Mouse (Mus musculus): Measurements from ENCODE around the gene C1rl.
"Not testable (repeated sequence)": the region's sequence is repeated elsewhere in the genome, so short reads cannot be mapped to it uniquely, and the experiment has no call there.

C1rl gene

DNA sequence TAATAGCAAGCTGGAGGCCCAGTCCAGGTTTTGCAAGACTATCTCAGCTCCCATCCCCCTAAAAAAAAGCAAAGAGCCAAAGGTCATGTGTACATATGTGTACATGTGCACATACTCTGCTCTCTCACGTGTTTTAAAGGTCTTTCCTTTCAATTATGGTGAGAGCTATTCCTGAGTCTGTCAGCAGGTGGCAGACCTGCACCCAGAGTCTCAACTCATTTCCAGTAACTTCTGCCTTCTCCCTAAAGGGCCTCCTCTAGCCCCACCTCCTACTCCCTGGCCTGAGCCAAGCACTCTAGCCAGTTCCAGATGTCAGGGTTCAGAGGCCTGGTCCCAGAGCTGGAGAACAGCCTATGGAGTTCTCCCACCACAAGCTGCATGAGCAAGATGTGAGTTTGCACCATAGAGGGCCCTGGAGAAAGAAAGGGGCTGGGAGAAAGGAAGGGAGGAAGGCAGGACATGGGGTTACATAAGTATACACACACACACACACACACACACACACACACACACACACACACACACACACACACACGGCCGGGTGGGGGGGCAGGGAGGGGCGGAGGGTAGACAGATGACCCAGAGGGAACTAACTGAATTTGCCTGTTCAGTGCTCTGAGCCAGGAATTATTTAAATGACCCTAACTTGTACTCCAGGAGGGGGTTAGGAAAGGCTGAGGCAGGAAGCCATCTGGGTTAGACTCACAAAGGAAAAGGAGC lies at the start of gene C1rl:
C1rl (plus strand) TSS at position 272 of the 720 bp plus-strand sequence.
- DNase-seq (ENCODE audit: low spot score) = peak; percentile 92

DNA sequence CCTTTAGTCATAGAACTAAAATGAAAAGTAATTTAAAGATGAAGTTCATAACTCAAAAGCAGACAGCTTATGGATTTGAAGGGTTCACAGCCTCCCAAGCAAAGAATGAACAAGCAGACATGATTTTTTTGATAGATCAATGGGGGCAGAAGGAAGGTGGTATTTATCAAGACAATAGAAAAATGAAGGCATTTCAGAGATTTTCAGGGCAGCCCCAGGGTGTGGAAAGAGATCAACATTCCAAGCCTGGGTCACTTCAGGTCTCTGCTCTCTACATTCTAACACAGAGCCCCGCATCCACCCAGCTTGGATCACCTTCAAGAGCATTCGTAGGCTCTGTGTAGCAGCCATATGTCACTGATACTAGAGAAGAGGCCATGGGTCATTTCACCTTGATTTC lies 49.6 kb upstream of the C1rl start:
- no peak for DNase-seq (ENCODE audit: low spot score)

DNA sequence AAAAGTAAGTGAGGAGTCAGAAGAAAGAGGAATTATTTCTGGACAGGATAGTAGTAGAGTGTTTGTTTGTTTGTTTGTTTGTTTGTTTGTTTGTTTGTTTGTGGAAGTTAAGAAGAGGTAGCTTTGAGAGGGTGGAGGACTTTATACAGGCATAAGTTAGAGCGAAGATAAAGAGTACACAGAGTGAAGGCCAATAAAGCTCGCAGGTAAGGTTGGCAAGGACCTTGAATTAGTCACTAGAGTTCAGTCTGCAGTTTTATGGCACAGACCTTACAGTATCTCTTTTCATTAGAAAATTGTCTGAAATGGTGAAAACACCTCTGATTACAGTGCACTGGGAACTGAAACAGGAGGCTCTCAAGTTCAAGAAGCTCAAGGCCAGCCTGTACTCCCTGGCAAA lies 46.9 kb upstream of the C1rl start:
- no peak for DNase-seq (ENCODE audit: low spot score)

DNA sequence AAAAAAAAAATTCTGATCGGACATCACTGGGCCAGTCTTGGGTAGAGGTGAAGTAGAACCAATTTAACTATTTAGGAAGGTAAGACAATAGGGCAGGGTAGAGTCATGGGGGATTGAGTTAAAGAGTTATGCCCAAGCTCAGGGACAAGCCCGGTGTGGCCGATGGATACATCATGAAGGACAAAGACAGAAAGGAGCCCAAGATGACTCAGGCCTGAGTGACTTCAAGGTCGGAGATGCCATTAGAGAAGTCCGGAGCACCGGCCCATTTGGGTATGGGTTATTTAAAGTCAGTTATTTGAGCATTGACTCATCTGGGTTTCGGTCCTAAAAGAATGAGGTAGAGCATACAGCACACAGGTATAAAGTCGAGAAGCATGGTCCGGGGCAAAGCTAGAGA lies 46.5 kb upstream of the C1rl start:
- DNase-seq (ENCODE audit: low spot score) = no peak

DNA sequence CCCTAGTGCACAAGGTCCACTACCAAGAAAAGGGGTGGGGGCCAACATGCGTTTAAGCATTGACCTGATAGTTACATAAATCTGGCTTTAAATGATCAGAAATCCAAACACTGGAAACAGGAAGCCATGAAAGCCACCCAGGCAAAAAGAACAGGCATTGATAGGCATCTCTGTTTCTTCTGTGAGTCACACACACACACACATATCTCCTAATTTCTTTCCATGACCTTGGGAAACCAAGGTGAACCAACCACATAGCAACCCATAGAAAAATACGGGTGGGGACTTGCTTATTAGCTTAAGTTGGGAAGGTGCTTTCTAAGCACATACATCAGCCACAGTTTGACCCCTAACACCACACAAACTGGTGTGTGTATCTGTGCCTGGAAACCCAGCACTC lies 45.6 kb upstream of the C1rl start:
- DNase-seq (ENCODE audit: low spot score) = no peak

DNA sequence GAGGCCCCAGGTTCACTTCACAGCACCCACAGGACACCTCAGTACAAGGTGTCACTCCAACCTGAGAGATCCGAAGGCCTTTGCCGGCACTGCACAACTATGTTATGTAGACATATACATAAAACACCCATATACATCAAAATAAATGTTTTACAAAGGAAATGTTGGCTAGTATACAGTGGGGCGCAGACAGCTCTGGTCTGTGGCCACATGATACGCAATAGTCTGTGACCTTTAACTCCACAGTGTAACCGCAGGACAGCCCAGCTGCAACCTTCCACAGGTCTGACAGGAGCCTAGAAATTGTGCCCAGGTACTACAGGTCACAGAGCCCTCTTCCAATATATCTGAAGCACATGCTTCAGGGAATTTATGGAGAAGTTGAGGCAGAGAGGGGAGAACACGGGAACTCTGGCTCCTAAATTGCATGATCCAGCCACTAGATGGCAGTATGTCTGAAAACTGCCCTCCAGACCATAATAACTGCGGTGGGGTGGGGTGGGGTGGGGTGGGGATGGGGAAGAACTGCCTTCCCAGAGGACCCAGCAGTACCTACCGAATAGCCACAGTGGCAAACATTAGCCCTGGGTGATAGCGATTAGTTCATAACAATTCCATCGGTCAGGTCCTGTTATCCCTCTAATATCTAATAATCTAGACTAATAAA lies 44.6 kb upstream of the C1rl start:
- peak; percentile 16 for DNase-seq (ENCODE audit: low spot score)

DNA sequence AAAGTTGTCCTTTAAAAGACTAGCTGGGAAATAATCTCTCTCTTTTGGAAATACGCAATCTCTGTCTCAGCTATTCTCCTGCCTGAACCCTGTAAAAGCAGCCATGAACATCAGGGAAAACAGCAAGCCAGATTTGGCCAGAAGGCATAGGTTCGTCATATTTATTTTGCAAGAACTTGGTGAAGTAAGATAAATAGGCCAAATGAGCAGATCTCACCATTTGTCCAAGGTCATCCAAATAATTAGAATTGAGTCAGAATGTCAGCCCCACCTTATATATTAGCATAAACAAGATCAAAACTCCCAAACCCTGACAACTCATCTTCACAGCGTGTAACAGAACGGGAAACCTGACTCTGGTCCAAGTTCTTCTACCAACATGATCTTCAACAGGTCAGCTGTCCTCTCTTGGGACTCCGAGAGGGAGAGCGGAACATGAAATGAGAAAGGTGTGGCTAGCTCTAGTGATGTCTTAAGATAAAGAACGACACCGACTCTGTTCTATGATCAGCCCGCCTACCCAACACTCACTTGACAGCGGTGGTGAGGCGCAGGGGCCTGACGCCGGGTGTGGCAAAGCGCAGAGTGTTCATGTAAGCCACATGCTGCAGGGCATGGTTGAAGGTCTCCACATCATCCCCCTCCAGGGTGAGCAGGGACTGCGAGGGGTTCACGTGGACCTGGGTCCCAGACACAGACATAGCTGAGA lies 43.8 kb upstream of the C1rl start:
- DNase-seq (ENCODE audit: low spot score) = no peak

DNA sequence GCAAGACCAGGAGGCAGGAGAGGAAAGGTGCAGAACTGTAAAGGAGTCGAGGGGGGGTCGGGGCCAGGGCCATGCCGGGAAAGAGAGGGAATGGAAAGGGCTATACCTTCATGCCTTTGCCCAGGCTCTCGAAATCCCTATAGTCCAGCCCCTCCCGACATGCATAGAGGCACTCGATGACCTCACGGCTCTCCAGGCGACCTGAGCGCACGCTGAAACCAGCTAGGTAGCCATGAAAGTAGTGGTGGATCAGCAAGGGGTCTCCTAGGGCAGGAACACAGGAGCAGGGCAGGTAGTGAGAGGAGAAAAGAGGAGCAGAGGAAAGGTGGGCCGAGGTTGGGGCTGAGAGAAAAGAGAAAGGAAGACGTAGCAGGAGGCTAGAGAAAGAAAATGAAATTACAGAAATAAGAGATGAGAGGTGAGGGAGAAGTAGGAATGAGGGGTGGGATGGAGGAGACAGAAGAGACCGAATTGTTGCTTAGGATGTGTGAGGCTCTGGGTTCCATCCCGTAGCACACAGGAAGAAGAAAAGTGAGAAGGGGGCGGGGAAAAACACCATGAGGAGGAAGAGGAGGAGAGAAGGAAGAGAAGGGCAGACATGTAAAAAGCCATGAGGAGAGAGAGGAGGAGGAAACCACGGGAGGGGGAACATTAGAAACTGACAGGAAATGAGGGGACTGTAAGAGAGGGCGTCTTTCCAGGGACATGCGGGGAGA lies 43.1 kb upstream of the C1rl start:
- no peak for DNase-seq (ENCODE audit: low spot score)

DNA sequence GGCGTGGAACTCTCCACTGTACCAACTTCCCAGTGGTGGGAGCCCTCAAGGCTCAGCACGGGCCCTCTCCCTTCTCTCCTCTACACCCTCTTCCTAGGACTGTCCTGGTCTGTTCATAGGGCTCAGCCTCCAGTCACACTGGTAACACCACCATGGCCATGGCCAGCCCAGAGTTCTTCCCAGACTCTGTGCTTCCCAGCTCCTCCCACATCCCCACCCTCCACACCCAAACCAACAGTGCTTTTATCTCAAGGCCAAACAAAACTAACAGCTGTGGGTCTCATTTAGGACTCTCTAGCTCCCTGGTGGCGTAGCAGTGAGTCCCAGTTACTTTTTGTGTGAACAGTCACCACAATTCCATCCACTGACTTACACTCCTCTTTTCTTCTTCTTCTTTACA lies 40.9 kb upstream of the C1rl start:
- DNase-seq (ENCODE audit: low spot score) = no peak

DNA sequence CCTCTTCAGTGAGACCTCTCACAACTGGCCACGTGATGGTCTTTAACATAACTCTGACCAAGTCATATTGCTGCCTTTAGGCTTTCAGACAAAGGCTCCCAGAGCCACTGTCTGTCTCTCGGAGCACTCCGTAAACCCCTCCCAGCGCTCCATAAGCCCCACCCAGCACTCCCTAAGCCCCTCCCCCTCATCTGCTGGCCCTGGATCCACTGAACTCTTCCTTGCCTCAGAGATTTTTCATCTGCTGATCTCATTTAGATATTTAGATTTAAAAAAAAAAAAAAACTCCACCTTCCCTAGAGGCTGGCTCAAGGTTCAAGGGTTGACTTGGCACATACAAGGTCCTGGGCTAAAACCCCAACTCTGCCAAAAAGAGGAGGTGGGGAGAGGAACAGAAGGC lies 39.2 kb upstream of the C1rl start:
- DNase-seq (ENCODE audit: low spot score) = peak; percentile 31

DNA sequence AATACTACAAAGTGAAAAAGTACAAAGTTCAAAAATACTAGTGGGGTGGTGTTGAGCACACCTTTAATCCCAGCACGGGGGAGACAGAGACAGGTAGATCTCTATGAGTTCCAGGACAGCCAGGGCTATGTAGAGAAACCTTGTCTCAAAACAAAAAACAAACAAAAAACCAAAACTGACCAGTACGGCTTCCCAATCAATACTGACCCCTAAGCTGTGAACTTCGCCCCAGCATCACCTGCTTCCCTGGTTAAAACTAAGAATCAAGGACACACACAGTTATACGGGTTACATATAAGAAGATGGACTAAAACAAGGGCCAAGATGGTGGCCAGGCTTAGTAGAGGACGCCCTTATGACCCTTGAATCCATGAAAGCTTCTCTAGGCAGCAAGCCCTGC lies 36.7 kb upstream of the C1rl start:
- DNase-seq (ENCODE audit: low spot score) = no peak

DNA sequence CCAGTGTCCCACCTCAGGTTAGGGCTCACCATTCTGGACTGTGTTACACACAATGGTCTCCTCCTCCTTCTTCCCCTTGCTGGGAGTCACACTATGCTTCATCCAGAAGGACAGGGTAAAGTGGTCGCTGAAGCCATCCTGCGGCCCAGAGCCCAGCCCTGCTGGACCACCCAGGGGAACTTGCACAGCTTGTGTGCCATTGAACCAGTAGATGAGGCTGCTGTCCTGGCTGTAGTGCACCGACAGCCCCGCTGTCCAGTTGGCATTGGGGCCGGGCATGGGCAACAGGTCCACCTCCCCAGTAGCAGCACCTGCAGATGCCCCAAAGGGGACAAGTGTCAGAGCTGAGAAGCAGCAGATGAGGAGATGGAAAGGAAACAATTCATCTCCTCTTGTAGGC lies 35.1 kb upstream of the C1rl start:
- no peak for DNase-seq (ENCODE audit: low spot score)

DNA sequence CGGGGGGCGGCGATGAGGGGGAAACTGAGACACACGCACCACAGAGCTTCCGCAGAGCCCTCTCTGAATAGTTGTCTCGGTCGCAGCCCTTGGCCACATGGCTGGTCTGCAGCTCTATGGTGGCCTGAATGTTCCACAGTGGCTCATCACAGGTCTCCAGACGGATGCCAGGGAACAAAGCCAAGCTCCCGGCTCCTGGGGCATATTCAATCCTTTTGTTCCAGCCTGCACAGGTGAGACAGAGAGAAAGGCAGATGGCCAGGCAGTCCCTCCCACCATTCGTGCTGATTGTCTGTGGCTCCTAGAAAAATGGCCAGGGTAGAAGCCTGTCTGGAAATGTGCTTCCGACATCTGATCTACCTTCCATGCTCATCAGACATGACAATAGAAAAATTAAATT lies 34.4 kb upstream of the C1rl start:
- DNase-seq (ENCODE audit: low spot score) = no peak

DNA sequence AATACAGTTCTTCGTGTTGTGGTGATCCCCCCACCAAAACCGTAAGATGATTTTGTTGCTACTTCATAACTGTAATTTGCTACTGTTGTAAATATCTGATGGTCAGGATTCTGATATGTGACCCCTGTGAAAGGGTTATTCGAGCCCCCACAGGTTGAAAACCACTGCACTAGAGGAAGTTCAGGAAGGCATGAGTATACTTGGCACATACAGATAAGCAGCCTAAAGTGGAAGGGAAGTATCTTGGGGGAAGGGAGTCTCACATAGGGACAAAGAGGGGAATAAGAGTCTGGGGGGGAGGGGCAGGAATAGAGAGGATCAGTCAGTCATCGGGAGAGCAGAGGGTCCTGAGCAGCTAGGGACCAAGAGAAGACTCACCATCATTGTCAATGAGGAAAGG lies 33.5 kb upstream of the C1rl start:
- DNase-seq (ENCODE audit: low spot score) = no peak

DNA sequence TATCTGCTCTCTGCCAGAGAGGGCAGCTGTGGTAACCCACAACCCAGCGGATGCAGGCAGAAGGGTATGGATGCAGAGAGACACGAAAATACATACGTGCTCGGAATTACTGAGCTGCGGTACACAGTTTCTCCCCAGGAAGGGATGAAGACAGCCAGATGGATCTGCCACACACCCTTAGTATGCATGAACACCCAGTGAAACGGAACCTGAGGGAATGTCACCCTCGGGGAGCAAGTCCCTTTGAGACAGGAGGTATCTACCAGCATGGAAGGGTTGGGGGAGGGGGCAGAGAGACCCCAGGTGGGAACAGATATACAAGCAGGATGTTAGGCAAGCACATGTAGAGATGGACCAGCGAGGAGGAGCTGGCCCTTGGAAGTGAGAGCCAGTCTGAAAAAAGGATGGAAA lies 29.0 kb upstream of the C1rl start:
- no peak for DNase-seq (ENCODE audit: low spot score)

DNA sequence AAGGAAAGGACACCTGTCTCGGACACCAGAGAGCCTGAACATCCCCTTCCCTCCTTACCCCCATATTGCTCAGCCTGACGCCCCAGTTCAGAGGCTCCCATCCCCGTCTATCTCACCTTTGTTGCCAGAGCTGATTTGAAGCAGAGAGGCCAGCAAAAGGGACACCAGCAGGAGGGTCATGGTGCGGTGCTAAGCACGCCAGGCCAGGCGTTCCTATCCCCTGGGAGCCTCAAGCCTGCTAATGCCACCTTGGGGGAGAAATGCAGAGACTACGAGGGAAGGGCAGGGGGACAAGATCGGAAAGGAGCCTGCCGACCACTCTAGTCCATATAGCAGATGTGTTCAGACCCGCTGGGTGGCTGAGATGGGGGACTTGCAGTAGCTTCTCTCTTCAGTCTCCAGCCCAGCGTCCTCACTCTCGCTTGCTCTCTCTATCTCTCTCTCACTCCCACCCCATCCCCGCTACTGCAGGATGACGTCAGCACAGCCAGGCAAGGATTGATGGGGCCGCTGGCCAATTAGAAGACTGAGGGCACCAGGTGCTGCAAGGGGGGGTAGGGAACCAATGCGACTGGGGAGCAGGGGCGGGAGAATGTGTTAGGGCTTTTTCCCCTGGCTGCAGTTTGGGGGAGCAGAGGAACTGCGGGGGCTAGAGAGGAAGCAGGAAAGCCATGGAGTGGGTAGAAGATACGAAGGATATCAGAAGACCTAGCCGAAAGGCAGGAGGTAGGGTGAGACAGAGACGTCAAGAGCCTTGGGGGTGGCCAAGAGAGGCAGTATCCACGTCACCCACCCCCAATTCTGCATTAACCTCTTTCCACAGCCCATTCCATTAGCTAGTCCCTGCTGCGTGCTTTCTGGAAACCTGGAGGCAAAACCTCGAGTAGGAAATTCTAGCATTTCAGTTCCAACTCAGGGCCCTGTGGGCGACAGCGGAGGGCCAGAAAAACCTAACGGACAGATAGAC lies 28.3 kb upstream of the C1rl start, which contains the start of gene Clstn3:
Clstn3 (minus strand) TSS at position 490 of the 967 bp plus-strand sequence.
- peak; percentile 91 for DNase-seq (ENCODE audit: low spot score)

DNA sequence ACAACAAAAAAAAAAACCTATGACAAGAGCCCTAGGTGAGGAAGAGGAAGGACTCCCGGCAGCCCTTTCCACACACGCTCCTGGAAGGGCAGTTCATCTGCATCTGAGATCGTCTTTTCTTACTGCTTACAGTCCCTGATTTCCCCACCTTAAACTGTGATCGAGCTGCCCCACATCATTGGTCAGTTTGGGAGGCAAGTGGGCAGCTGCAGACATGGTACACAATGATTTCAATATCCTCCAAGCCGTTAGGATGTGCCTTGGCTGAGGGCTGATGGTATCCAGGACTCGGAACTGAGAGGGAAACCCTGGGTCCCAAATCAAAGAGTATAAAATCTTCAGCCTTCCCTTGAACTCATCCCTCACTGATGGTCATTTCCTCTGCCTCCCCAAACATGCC lies 27.6 kb upstream of the C1rl start:
- peak; percentile 4 for DNase-seq (ENCODE audit: low spot score)

DNA sequence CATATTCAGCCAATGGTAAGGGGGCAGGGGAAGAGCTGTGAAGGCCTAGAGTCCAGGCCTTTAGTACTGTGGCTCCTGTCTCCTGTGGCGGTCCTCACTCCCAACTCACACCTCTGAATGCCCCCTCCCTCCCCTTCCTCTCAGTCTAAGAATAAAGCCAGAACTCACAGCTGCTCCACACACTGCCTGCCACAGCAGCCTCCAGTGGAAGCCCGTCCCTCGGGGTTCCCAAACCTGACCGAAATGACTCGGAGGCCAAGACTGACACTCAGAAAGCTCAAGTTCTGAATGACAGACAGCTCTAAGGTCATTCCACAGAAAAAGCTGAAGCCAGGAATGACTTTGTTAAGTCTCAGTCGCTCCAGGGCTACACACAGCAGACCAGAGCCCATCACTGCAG lies 27.2 kb upstream of the C1rl start:
- DNase-seq (ENCODE audit: low spot score) = no peak

DNA sequence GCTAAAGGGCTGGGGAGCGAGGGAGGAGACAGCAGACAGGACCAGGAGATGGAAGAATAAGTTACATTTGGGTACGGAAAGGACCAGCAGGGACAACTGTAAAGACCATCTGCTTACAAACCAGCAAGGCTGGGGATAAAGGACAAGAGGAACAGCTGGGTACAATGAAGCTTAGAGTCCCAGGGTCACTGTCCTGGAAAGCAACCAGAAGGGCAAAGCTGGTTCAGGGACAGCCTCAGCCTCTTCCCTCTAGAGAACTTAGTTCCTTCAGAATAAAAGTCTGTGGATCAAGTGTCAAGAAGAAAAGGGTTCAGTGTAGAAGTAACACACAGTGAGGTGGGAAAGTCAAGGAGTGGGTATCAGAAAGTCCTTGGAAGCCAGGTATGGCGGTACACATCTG lies 21.8 kb upstream of the C1rl start:
- no peak for DNase-seq (ENCODE audit: low spot score)

DNA sequence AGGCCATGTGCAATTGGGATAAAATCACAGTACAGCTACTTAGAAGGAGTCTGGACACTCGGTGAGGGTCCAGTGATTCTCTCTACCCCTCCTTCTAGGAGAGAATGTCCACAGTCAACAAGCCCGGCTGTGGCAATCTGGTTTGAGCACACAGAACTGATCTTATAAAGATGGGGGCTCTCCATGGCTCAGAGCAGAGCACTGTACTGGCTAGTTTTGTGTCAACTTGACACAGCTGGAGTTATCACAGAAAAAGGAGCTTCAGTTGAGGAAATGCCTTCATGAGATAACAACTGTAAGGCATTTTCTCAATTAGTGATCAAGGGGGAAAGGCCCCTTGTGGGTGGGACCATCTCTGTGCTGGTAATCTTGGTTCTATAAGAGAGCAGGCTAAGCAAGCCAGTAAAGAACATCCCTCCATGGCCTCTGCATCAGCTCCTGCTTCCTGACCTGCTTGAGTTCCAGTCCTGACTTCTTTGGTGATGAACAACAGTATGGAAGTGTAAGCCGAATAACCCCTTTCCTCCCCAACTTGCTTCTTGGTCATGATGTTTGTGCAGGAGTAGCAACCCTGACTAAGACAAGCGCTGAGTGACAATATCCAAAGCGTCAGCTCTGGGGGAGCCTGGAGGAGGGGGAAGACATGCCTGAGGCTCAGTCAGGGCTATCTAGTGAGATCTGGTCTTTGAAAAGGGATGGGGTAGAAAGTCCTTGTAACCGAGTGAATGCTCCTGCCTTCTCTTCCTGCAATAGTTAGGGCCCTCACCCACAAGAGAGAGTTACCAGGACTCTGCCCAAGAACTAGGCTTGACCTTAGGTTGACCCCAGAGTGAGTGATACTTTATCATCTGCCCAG lies 20.9 kb upstream of the C1rl start:
- DNase-seq (ENCODE audit: low spot score) = not testable (repeated sequence)

All from embryo, embryonic 10.5 days (tissue).